Mouse (Mus musculus): ENCODE measurements at regions not wholly inside any gene's neighbourhood (a gene's known extent, or its start where the extent isn't known, plus 50 kb on each side); places are given as distances from the start of the nearest gene placed in this dataset.
"Not testable (repeated sequence)": the region's sequence is repeated elsewhere in the genome, so short reads cannot be mapped to it uniquely, and the experiment has no call there.

DNA sequence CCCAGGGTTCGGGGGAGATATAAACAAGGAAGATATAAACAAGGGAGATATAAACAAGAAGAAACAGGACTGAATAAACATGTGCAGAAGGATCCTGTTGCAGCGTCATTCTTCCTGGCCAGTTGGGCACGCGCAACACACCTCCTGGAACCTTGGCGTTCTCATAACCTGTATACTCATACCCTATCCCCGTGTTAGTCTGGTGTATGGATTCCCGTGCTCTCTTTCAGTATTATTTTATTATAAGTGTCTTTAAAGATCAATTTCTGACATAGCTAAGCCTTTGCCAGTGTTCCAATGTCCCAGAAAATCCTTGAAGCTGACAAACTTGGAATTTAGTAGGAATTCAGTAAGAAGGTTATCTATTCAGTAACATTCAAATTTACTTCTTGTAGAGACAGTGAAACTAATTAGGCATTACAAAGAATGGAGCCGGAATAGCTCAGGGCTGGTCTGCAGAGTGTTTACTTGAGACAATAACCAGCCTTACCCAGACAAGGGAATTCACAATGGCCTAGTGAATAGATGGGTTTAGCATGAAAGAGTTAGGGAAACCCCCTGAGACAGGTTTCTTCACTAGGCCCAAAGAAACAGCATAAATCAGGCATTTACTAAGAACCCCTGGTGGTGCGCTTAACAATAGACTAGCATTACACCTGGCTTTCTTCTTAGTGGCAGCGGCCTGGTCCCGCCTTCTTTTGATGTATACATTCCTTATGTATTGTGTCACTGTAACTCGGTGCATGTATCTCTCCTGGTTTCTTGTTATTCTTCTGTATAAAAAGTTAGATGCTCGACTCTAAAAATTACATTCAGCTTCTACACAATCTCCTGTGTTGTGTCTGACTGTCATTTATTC is 458.4 kb downstream of the Epm2a start:
- not testable (repeated sequence) for DNase-seq (ENCODE audit: low spot score in 2 of 2)

DNA sequence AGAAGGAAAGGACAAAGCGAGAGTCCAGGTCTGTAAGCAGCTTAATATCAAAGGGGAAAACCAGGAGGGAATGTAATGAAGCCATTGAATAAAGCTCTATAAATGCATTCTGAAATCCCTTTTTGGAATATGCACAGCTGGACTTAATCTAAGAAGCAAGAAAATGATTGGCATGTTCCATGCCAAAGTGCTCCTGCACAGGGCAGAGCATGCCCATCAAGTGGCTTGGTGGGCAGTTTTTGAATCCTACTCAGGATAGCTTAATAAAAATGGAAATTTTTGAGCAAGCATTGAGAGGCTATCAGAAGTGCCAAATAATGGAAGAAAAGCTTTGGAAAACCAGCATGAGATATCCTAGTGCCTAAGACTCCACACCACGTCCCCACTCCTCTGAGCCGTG is 466.1 kb downstream of the Epm2a start:
- no peak for DNase-seq (ENCODE audit: low spot score in 2 of 2)

DNA sequence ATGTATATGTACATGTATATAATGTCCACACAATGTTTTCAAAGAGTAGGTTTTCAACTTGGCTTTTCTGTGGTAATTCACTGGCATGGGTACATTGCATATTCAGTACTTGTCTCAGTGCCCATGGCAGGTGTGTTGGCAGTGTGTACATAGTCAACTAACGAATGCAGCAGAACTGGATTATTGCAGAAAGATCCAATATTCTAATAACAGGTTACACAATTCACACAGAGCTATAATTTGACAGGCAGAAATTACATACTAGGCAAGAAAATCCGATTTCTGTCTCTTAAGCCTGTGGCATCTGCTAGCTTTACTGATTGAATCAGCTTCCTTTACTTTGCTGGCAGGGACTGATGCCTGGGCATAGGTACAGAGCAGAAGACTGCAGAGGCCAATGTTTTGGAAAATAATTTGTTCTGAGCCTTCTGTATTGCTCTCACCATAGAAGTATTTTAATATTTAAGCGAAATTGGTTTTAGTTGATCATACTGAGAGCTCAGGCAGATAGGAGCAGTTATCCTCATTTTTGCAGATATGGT is 479.3 kb downstream of the Epm2a start:
- no peak for DNase-seq (ENCODE audit: low spot score in 2 of 2)

DNA sequence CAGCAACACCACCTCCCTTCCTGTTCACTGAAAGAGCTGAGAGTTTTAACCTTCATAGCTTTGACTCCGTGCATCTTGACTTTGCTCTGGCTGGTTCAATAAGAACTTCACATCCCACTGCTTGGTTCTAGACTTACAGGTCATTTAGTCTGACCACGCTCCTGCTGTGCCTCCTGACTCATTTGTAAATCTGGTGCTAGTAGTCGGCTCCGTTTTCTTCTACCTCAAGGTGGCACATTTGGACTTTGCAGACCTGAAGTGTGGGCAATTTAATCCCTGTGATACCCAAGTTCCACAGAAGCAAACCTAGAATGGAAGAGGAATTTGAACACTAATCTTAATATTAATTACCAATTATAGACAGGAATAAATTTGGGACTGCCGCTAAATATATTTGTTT is 497.9 kb downstream of the Epm2a start:
- DNase-seq (ENCODE audit: low spot score in 2 of 2), result peak; percentile 31 to 35

DNA sequence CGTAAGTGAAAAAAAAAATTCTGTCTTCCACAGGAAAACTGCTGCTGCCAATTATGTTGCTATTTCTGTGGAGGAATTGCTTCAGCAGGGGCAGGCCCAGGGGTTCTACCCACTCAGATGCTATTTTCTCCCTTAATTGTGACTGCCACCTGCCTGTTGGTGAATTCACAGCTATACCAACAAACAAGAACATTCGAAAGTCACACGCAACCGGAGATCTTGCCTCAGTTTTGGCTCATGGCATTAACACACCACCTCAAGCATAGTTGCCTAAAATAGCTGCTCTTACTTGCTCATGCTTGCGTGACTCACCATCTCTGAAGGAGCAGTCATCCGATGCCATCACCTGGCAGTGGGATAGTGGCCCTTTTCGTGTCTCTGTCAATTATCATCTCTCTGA is 498.3 kb downstream of the Epm2a start:
- DNase-seq (ENCODE audit: low spot score in 2 of 2), result peak; percentile 8 to 71

DNA sequence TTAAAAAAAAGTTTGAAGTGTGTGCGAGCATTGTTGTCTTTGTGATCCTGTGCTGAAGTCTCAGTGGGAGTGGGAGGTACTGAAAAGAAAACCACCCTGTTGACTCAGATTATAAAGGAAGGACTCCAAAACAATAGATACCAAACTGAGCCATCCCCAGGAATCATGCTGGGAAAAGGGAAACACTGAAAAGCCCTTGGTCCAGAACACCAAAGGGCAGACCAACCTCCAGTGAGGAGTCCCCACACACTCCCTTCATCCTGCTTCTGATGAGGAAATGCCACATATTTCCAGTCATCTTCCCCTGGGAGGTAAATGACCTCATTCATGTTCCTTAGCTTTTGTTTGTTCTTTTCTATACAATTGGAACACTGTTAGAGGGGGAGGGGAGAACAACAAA is 502.9 kb downstream of the Epm2a start:
- no peak for DNase-seq (ENCODE audit: low spot score in 2 of 2)

DNA sequence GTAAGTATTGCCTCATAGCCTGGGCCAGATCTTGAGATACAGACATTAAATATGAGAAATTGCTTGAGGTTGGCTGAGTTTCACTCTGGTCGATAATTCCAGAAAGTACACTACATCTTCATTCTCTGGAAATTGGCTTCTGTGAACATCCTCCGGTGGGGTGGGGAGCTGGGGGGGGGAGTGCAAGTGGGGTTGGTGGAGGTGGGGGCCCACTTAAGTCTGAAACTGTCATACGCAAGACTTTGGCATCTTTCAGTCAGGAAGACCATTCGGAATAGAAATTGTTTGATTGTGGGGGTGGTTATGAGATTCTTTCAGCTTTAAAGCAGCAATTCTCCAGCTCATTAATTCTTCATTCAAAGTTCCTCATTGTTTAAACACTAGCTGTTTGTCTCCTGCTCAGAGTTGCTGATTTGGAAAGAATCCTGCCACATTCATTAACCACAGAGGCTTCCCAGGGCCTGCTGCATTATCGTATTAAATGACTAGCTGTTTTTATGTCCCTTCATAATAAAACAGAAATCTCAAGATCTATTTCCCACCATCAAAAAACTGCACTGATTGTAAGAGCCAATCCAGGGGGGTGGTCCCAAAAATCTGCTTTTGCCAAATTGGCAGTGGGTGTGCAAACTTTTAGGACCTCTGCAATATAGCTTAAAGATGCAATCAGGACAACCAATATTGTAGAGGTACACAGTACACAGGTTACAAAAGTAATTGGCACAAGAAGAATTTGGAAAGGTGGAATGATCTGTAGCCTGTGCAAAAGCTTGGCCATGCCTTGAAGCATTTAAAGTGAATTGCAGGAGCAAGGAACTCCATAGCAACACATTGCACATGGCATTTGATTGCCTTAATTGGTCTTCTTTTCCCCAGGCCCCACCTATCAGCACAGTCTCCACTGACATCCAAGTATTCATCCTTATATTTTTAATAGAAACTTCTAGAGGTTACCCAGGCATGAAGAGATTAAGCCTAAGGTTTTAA is 532.2 kb downstream of the Epm2a start:
- DNase-seq (ENCODE audit: low spot score in 2 of 2), result peak in 1 of 2 experiments; percentile 10

- DNase-seq (ENCODE audit: low spot score in 2 of 2), result no peak
These were observed 543.0 kb downstream of the Epm2a start for GRCm38 (mm10) chr10:11886237-11886636.

- no peak for DNase-seq (ENCODE audit: low spot score in 2 of 2)
These were observed 545.7 kb downstream of the Epm2a start for GRCm38 (mm10) chr10:11888953-11889352.

DNA sequence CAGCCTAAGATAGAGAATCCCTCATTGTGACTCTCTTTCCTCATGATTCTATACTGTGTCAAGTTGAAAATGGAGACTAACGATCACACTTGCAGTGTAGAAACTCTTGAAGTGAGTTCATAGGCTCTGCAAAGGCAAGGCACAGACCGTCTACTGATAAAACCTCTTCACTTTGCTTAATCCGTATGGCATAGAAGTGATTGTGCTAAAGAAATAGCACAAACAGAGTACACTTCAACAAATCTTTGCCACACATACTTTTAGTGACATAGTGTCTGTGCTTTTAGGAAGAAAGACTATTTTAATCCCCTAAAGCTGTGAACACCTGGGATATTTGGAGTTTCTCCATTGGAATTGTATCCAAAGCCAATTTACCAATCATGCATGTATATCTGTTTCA is 578.9 kb downstream of the Epm2a start:
- no peak for DNase-seq (ENCODE audit: low spot score in 2 of 2)

DNA sequence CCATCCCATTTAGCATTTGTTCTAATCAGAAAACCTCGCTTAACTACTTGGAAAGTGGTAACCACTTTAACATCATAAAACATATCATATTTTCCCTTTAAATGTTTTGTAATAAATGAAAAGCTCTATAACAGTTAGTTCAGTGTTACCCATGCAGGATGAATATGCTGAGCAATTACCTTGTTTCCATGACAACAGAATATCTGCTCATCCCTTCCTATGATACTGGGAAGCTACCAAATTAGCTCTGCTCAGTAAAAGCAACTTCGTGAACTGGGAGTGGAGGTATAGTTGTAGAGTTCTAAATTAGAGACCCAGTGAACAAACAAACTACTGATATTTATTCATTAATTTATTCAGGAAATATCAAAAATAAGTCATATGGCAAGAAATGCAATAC is 595.0 kb downstream of the Epm2a start:
- DNase-seq (ENCODE audit: low spot score in 2 of 2), result no peak

DNA sequence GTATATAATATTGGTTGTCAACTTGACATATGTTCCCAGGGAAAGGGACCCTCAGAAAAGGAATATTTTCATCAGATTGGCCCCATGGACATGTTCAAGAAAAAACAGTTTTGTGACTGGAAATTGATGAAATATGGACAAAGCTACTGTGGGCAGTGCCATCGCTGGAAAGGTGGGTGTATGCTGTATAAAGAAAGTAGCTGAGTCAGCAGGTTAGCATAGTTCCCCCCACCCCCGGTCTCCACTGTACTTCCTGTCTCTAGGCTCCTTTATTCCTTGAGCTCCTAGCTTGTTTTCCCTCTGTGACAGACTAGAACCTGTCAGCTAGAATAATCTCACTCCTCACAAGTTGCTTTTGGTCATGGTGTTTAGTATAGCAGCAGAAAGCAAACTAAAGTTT is 599.6 kb downstream of the Epm2a start:
- DNase-seq (ENCODE audit: low spot score in 2 of 2), result no peak

DNA sequence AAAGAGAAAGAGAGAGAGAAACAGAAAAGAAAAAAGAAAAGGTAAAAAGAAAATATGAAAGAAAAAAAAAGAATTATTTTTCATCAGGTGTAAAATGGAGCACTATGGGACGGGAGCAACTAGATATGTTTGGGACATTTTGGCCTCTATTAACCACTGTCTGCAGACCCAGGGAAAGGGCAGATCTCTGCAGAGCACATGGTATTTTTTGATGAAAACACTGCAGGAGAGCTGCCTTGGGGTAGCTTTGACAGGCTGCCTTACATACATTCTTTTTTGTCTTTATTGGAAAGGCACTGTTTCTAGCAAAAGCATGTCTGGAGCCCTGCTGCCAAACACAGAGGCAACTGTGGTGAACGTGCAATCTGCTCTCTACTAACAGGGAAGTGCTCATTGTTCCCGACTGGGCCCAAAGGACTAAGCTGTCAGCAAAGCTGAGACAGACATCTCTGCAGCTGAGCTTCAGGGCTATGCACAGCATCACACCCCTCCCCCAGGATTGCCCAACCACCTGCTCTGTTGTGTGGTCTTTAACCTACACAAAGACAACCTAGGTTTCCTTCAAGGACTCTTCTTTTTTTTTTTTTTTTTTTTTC is 617.2 kb downstream of the Epm2a start:
- DNase-seq (ENCODE audit: low spot score in 2 of 2), result no peak

- DNase-seq (ENCODE audit: low spot score in 2 of 2), result no peak
These were observed 661.8 kb downstream of the Epm2a start for GRCm38 (mm10) chr10:12004966-12005365.

DNA sequence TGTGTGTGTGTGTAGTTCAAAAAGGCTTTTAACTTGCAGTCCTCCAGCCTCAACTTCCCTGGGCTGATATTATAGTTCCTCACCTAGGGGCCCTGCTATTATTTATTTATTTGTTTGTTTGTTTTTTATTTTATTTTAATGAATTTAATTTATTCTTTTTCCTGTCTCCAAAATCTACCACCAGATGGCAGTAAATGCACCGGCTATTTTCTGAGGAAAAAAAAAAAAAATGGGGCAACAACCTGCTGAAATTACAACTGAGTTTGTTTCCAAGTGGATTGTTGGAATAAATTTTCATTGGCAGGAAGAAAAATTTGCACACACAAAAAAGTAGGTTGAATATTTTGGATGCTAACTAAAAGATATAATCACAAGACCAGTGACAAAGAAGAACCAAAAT is 662.7 kb downstream of the Epm2a start:
- DNase-seq (ENCODE audit: low spot score in 2 of 2), result no peak

GRCm38 (mm10) chr10:12017286-12017685 is 674.1 kb downstream of the Epm2a start:
- no peak for DNase-seq (ENCODE audit: low spot score in 2 of 2)

GRCm38 (mm10) chr10:12018281-12018680 is 675.1 kb downstream of the Epm2a start:
- DNase-seq (ENCODE audit: low spot score in 2 of 2), result no peak

GRCm38 (mm10) chr10:12019159-12019779 is 676.1 kb downstream of the Epm2a start:
- DNase-seq (ENCODE audit: low spot score in 2 of 2), result peak; percentile 28 to 71

- no peak for DNase-seq (ENCODE audit: low spot score in 2 of 2)
These were observed 677.4 kb downstream of the Epm2a start for GRCm38 (mm10) chr10:12020576-12020975.

- no peak for DNase-seq (ENCODE audit: low spot score in 2 of 2)
These were observed 692.0 kb downstream of the Epm2a start for GRCm38 (mm10) chr10:12035159-12035558.

DNA sequence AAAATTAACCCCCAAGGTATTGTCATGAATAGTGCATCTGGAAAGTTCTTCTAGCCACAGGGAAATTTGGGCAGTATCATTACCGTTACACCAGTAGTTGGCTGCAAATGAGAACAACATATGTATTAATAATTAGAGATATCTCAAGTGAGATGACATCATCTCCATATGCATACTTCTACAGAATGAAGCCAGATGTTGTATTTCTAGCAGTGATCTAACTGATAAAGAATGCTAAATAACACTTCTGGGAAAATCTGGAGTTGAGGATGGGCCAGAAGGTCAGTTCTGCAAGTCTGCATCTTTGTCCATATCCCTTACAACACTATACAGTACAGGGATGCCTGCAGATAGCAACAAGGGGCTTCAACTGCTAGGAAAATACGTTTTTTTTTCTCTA is 702.7 kb downstream of the Epm2a start:
- no peak for DNase-seq (ENCODE audit: low spot score in 2 of 2)
